Mouse (Mus musculus) neural tube, embryonic 14.5 days (tissue): ENCODE data around the gene Nelfb. TPM values are rescaled to one million over a fixed set of nuclear protein-coding genes. Genes with fewer than 3 reads are reported as not detected.

ENCODE experiments used
- ATAC-seq: fragments of 200-750 bp; cut with Nextera tagmentation; 2 replicates; pipeline ENCODE4 v1.8.0; 2017; ENCODE audit warnings: low read depth, mild to moderate bottlenecking, moderate TSS enrichment, moderate library complexity
- H3K27ac ChIP-seq: fragments of 300-500 bp; sonication (generic); 2 replicates; pipeline ENCODE4 v1.5.1; 2014; ENCODE audit warnings: low read depth, mild to moderate bottlenecking, control low read depth, low read length, moderate library complexity, mixed read lengths
- H3K27me3 ChIP-seq: fragments of 300-500 bp; sonication (generic); 2 replicates; pipeline ENCODE4 v1.6.1; 2014; ENCODE audit warnings: low read length; ENCODE audit not compliant: control insufficient read depth, insufficient read depth
- H3K36me3 ChIP-seq: fragments of 300-500 bp; sonication (generic); 2 replicates; pipeline ENCODE4 v1.6.1; 2014; ENCODE audit warnings: low read length, mixed read lengths; ENCODE audit not compliant: control insufficient read depth, insufficient read depth
- H3K4me1 ChIP-seq: fragments of 300-500 bp; sonication (generic); 2 replicates; pipeline ENCODE4 v1.6.1; 2014; ENCODE audit warnings: low read length; ENCODE audit not compliant: control insufficient read depth, insufficient read depth
- H3K4me2 ChIP-seq: fragments of 300-500 bp; sonication (generic); 2 replicates; pipeline ENCODE4 v1.6.1; 2014; ENCODE audit warnings: mild to moderate bottlenecking, low read depth, low read length, control low read depth
- H3K4me3 ChIP-seq: fragments of 300-500 bp; sonication (generic); 2 replicates; pipeline ENCODE4 v1.5.1; 2014; ENCODE audit warnings: low read depth, low read length, control low read depth, mixed read lengths
- H3K9ac ChIP-seq: fragments of 300-500 bp; sonication (generic); replicated peaks from 2 replicates; pipeline ENCODE4 v1.6.1; 2014; ENCODE audit warnings: low read depth, mild to moderate bottlenecking, control low read depth, low read length, mixed read lengths
- H3K9me3 ChIP-seq: fragments of 300-500 bp; sonication (generic); 2 replicates; pipeline ENCODE4 v1.6.1; 2016; ENCODE audit warnings: low read length; ENCODE audit not compliant: control insufficient read depth
- WGBS: fragments of 180-500 bp; shearing (Covaris S2); extraction: QIAGEN DNeasy Blood & Tissue Kit; methylation state at CpG from one replicate; pipeline ENCODE4 v1.1.7; 2014; 5-methylcytosine and 5-hydroxymethylcytosine counted together
- polyA plus RNA-seq: library from polyadenylated mRNA; unstranded; fragments of >200 nt; fragmentation: Nextera tagmentation; extraction: Ambion mirVana; gene quantifications from 2 replicates; pipeline ENCODE4 v1.2.1, GENCODE M21; 2014

Nelfb gene
- polyA plus RNA-seq, 1 experiment from 2014 or later, result 74.7 TPM

DNA sequence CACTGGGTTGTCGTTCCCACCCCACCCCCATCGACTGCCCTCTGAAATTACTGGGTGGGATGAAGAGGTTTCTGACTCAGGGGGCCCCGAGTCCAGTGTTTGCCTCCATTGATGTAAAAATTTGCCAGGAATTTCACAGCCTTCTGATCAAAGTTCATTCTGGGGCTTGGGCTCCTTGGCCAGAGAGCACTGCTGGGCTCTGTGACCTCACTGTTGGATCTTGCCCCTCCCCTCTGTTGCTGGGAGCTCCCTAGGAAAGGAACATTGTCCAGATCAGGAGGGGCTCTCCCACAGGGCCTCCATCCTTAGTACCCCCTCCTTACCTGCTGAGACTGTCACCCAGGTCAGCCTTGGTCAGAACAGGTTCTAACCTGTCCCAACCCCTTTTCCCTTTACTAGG lies 3.2 kb upstream of the Nelfb start, which contains the start of gene Stpg3:
Stpg3 (minus strand) TSS at position 194 of the 400 bp plus-strand sequence.
- Histone ChIP-seq H3K9me3 (no peaks in the 10 kb centered on the region), H3K36me3 (no peaks in the 10 kb centered on the region), H3K4me1 (peaks cover 10% of the 10 kb centered on the region), H3K4me3 (no peak within 1 kb of the TSS), H3K9ac (no peak within 1 kb of the TSS), H3K27ac (no peak within 1 kb of the TSS), H3K27me3 (no peaks in the 10 kb centered on the region), H3K4me2 (no peak within 1 kb of the TSS)
- 82% methylated on average over 3 of the region's 3 CpGs for WGBS
- no peak for ATAC-seq

DNA sequence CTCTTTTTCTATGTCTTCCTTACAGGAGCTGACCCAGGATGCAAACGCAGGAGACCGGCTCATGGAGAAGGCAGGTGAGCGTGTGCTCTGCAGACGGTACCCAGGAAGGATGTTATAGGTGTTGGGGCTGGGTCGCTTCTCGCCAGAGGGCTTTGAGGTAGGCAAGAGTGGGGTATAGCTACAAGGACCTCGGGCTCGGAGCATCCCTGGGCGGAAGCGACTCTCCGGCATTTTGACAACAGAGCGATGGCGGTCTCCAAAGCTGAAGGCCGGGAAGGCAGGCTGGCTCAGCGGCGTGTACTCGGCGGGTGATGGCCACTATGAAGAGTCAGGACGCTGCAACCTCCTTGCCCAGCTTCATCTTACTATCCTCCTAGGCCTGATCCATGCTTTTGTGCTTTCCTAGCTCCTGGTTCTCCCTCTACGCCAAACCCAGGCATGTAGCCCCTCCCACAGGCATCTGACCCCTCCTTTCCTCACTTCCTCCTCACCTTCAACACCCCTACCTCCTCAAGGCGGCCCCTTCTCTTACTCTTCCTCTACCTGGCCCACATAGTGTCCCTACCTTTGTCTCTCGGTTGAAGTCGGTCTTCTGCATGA lies 2.1 kb upstream of the Nelfb start:
- WGBS, result 69% methylated on average over 23 of the region's 23 CpGs
- peaks cover 18% of the 10 kb centered on the region for H3K4me1 ChIP-seq
- 0 out of 2 replicates have a peak, but pooled peaks cover 5% of the 10 kb centered on the region for H3K36me3 ChIP-seq
- H3K27me3 ChIP-seq, result no peaks in the 10 kb centered on the region
- H3K9me3 ChIP-seq, result no peaks in the 10 kb centered on the region
- no peak overlapping the region for H3K27ac ChIP-seq
- ATAC-seq, result no peak
- no peak overlapping the region for H3K4me3 ChIP-seq
- H3K4me2 ChIP-seq, result no peak overlapping the region
- no peak overlapping the region for H3K9ac ChIP-seq

- H3K9ac ChIP-seq, result peak overlapping the region; percentile 90
- peak; percentile 36; the same call in 1 of the 2 replicates for ATAC-seq
- WGBS, result under 1% methylated on average over 24 of the region's 24 CpGs
These were observed 603 bp downstream of the Nelfb start for GRCm38 (mm10) chr2:25210686-25211085.

DNA sequence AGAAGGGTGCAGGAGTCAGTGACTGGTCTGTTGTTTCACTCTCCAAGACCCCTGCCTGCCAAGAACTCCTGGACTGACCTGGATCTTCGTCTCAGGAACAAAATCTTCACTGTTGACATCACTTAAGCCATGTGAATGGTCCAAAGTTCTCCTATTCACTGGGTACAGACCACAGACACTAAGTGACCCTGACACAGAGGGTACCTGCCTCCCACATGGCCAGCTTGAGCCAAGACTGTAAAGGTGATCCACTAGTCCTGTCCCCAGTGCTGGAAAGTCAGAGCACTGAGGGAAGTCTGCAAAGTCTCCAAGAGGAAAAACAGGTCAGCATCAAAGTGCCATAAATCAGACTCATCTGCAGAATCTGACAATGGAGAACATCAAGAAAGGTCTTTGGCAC lies 3.7 kb downstream of the Nelfb start:
- no peaks in the 10 kb centered on the region for H3K27me3 ChIP-seq
- peaks cover 20% of the 10 kb centered on the region for H3K4me1 ChIP-seq
- 75% methylated on average over 1 of the region's 1 CpGs for WGBS
- H3K36me3 ChIP-seq, result peaks cover 41% of the 10 kb centered on the region
- no peak overlapping the region for H3K4me2 ChIP-seq
- H3K27ac ChIP-seq, result no peak overlapping the region
- ATAC-seq, result no peak
- no peak overlapping the region for H3K9ac ChIP-seq
- H3K9me3 ChIP-seq, result no peaks in the 10 kb centered on the region
- no peak overlapping the region for H3K4me3 ChIP-seq

More at GRCm38 (mm10) chr2:25210686-25211085, 603 bp downstream of the Nelfb start:
- peak overlapping the region; percentile 85 for H3K27ac ChIP-seq
- peak overlapping the region; percentile 92 for H3K4me2 ChIP-seq
- no peaks in the 10 kb centered on the region for H3K27me3 ChIP-seq
- H3K9me3 ChIP-seq, result no peaks in the 10 kb centered on the region
- peaks cover 16% of the 10 kb centered on the region; the same call in 1 of the 2 replicates for H3K36me3 ChIP-seq
- peaks cover 20% of the 10 kb centered on the region for H3K4me1 ChIP-seq
- peak overlapping the region; percentile 87 for H3K4me3 ChIP-seq

DNA sequence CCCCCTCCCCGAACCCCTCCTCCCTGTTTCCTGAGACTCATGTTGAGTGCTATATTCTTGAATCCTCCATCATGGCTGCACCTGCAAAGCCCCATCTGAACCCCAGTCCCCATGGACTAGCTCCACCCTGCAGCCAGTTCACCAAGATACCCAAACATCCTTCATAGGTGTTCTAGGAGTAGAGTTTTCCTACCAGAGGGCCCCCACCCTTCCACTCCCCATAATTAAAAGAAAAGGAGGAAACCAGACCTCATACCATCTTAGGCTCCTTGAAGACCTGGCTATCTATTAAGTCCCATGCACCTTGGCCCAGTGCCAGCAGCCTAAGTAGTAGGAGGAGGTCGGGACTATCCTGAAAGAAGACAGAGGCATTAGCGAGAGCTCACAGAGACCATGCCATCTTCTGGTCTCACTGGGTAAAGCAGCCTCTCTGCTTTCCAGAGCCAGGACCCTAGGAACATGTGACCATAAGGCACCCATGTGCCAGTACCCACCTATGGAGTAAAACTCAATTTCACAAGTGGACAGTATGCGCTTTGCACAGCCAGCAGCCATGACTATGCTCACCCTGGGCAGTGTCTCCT lies 7.6 kb downstream of the Nelfb start:
- ATAC-seq, result peak; percentile 38; the same call in 1 of the 2 replicates
- no peaks in the 10 kb centered on the region for H3K9me3 ChIP-seq
- peaks cover 71% of the 10 kb centered on the region for H3K36me3 ChIP-seq
- no peak overlapping the region for H3K4me3 ChIP-seq
- 65% methylated on average over 4 of the region's 4 CpGs for WGBS
- H3K4me2 ChIP-seq, result no peak overlapping the region
- H3K4me1 ChIP-seq, result peaks cover 4% of the 10 kb centered on the region; the same call in 1 of the 2 replicates
- H3K27ac ChIP-seq, result no peak overlapping the region
- H3K27me3 ChIP-seq, result no peaks in the 10 kb centered on the region
- H3K9ac ChIP-seq, result no peak overlapping the region

DNA sequence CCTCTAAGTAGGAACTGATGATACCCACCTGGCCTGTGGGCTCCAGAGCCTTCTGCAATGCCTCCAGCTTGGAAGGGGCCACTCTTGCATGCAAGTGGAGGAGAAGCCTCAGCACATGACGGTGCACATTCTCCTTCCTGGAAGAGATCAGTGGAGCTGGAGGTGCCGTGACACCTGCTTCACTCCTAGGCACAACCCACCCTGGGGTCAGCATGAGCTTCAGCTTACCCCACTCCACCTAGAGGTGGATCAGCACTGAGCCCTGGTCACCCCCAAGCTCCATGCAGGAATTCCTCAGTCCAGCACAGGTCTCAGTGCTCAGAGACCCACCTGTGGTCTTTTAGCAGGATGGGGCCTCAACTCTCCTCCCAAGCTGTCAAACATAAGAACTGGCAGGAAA lies 10.7 kb downstream of the Nelfb start:
- no peak overlapping the region for H3K9ac ChIP-seq
- H3K9me3 ChIP-seq, result no peaks in the 10 kb centered on the region
- no peaks in the 10 kb centered on the region for H3K4me1 ChIP-seq
- H3K4me3 ChIP-seq, result no peak overlapping the region
- no peak overlapping the region for H3K27ac ChIP-seq
- H3K36me3 ChIP-seq, result peaks cover 64% of the 10 kb centered on the region
- H3K4me2 ChIP-seq, result no peak overlapping the region
- 97% methylated on average over 2 of the region's 2 CpGs for WGBS
- H3K27me3 ChIP-seq, result 0 out of 2 replicates have a peak, but pooled peaks cover 3% of the 10 kb centered on the region
- ATAC-seq, result no peak

GRCm38 (mm10) chr2:25197946-25198345 lies 13.3 kb downstream of the Nelfb start:
- peaks cover 42% of the 10 kb centered on the region for H3K36me3 ChIP-seq

DNA sequence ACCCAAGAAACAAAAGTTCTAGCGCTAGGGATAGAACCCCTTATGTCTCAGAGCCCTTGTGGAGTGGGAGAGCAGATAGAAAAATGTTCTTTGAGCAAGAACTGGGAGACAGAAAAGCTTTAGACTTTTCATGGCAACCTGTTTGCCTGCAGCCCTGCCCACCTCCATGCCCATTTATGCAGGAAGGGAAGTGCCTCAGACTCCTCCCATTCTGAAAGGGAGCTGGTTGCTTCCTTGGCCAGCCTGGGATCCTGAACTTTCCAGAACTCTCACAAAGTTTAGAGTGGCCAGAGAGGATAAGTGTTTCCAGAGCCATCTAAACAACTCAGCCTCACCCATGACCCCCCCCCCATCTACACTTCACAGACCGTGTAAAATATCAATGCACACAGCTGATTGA lies 14.1 kb downstream of the Nelfb start:
- H3K36me3 ChIP-seq, result peaks cover 35% of the 10 kb centered on the region
- H3K9ac ChIP-seq, result no peak overlapping the region
- H3K27ac ChIP-seq, result no peak overlapping the region
- no peak overlapping the region for H3K4me2 ChIP-seq
- no peak overlapping the region for H3K4me3 ChIP-seq
- H3K27me3 ChIP-seq, result peaks cover 9% of the 10 kb centered on the region; the same call in 1 of the 2 replicates
- WGBS, result 37% methylated on average over 2 of the region's 2 CpGs
- no peaks in the 10 kb centered on the region for H3K9me3 ChIP-seq
- H3K4me1 ChIP-seq, result no peaks in the 10 kb centered on the region
- no peak for ATAC-seq

More at GRCm38 (mm10) chr2:25197946-25198345, 13.3 kb downstream of the Nelfb start:
- Histone ChIP-seq H3K4me1 (no peaks in the 10 kb centered on the region), H3K27ac (no peak overlapping the region), H3K9ac (no peak overlapping the region), H3K4me2 (no peak overlapping the region), H3K4me3 (no peak overlapping the region), H3K9me3 (no peaks in the 10 kb centered on the region), H3K27me3 (peaks cover 9% of the 10 kb centered on the region; the same call in 1 of the 2 replicates)
- ATAC-seq, result no peak
